Mouse (Mus musculus) olfactory bulb, adult 2 months (tissue): ENCODE data around the gene Lmbr1. TPM values are rescaled to one million over a fixed set of nuclear protein-coding genes. Genes with fewer than 3 reads are reported as not detected.
A peak's percentile ranks its signal among the peaks of the same experiment; 100 is the strongest.
"Not testable (repeated sequence)": the region's sequence is repeated elsewhere in the genome, so short reads cannot be mapped to it uniquely, and the experiment has no call there.

ENCODE experiments used
- H3K27ac ChIP-seq: fragments of 200-500 bp; 2 replicates; pipeline ENCODE4 v1.5.1; 2012; ENCODE audit warnings: low read depth, low read length; ENCODE audit not compliant: insufficient read depth
- H3K4me1 ChIP-seq: fragments of 200-500 bp; 2 replicates; pipeline ENCODE4 v1.6.1; 2012; ENCODE audit warnings: low read length; ENCODE audit not compliant: control insufficient read depth, insufficient read depth
- H3K4me3 ChIP-seq: fragments of 200-500 bp; 2 replicates; pipeline ENCODE4 v1.5.1; 2012; ENCODE audit warnings: mild to moderate bottlenecking, low read depth, low read length, moderate library complexity; ENCODE audit not compliant: insufficient read depth
- CTCF ChIP-seq: fragments of 200-500 bp; IDR thresholded peaks from 2 replicates; pipeline ENCODE4 v1.5.1; 2012; ENCODE audit warnings: low read depth, mild to moderate bottlenecking, low read length, moderate library complexity; ENCODE audit not compliant: insufficient read depth
- POLR2A ChIP-seq: fragments of 200-500 bp; IDR thresholded peaks from 2 replicates; pipeline ENCODE4 v1.6.1; 2012; ENCODE audit warnings: mild to moderate bottlenecking, low read depth, low read length, moderate library complexity; ENCODE audit not compliant: insufficient read depth
- WGBS: fragments of 180-500 bp; shearing (Covaris S2); methylation state at CpG from one replicate; pipeline ENCODE4 v1.1.7; 2018; 5-methylcytosine and 5-hydroxymethylcytosine counted together
- polyA plus RNA-seq: library from polyadenylated mRNA; stranded (reverse); fragments of >200 nt; gene quantifications from 2 replicates; pipeline ENCODE4 v1.2.4, GENCODE M21; 2012; ENCODE audit warnings: low replicate concordance; ENCODE audit not compliant: missing spikeins, insufficient read depth, insufficient read length

Lmbr1 gene
- not detected in 2 replicates for polyA plus RNA-seq

- H3K27ac ChIP-seq, result peak within 1 kb of the TSS; percentile 62
- peak within 1 kb of the TSS; percentile 91 for H3K4me3 ChIP-seq
- no peak for TF ChIP-seq CTCF
- TF ChIP-seq POLR2A, result peak; percentile 79
- WGBS, result 2% methylated on average over 40 of the region's 40 CpGs
- H3K4me1 ChIP-seq, result peaks cover 10% of the 10 kb centered on the region
These were observed at the start of gene Lmbr1 for GRCm38 (mm10) chr5:29378298-29379036. TSS of gene Lmbr1 (minus strand) at chr5:29378390.

GRCm38 (mm10) chr5:29423330-29423729, 45.1 kb upstream of the Lmbr1 start:
- H3K4me3 ChIP-seq, H3K27ac ChIP-seq, H3K4me1 ChIP-seq: not testable (repeated sequence)
- WGBS, result 65% methylated on average over 3 of the region's 3 CpGs

- WGBS, result 78% methylated on average over 3 of the region's 3 CpGs
- TF ChIP-seq POLR2A, result no peak
- no peak for TF ChIP-seq CTCF
- no peaks in the 10 kb centered on the region for H3K4me1 ChIP-seq
- H3K27ac ChIP-seq, result no peak overlapping the region
- H3K4me3 ChIP-seq, result no peak overlapping the region
These were observed 34.9 kb upstream of the Lmbr1 start for GRCm38 (mm10) chr5:29413041-29413440.

- Histone ChIP-seq H3K27ac (no peak overlapping the region), H3K4me3 (no peak overlapping the region), H3K4me1 (no peaks in the 10 kb centered on the region)
- no peak for TF ChIP-seq CTCF
- no peak for TF ChIP-seq POLR2A
These were observed 32.7 kb upstream of the Lmbr1 start for GRCm38 (mm10) chr5:29410854-29411253.

- TF ChIP-seq POLR2A (no peak), CTCF (no peak)
- 43% methylated on average over 4 of the region's 4 CpGs for WGBS
- no peaks in the 10 kb centered on the region for H3K4me1 ChIP-seq
These were observed 20.2 kb upstream of the Lmbr1 start for GRCm38 (mm10) chr5:29398427-29398826.

GRCm38 (mm10) chr5:29388944-29389765, 11.0 kb upstream of the Lmbr1 start:
- no peaks in the 10 kb centered on the region for H3K4me1 ChIP-seq
- no peak overlapping the region for H3K4me3 ChIP-seq
- 22% methylated on average over 15 of the region's 15 CpGs for WGBS
- TF ChIP-seq POLR2A, result no peak
- TF ChIP-seq CTCF, result peak; percentile 86
- H3K27ac ChIP-seq, result no peak overlapping the region

More at GRCm38 (mm10) chr5:29398427-29398826, 20.2 kb upstream of the Lmbr1 start:
- Histone ChIP-seq H3K27ac (no peak overlapping the region), H3K4me3 (no peak overlapping the region)

- H3K4me3 ChIP-seq, result no peak overlapping the region
- WGBS, result 46% methylated on average over 7 of the region's 7 CpGs
- H3K4me1 ChIP-seq, result no peaks in the 10 kb centered on the region
- H3K27ac ChIP-seq, result no peak overlapping the region
- no peak for TF ChIP-seq POLR2A
- no peak for TF ChIP-seq CTCF
These were observed 10.2 kb upstream of the Lmbr1 start for GRCm38 (mm10) chr5:29388181-29388943.

GRCm38 (mm10) chr5:29387591-29387990, 9.4 kb upstream of the Lmbr1 start:
- no peak for TF ChIP-seq CTCF
- TF ChIP-seq POLR2A, result no peak
- WGBS, result 70% methylated on average over 1 of the region's 1 CpGs
- Histone ChIP-seq H3K4me1 (no peaks in the 10 kb centered on the region), H3K27ac (no peak overlapping the region), H3K4me3 (no peak overlapping the region)
